Mouse (Mus musculus) E14TG2a.4 (cell line): ENCODE results near the gene Tox3.

Experiments
- H3K27me3 ChIP-seq: 2 replicates; pipeline ENCODE4 v1.6.1; 2014; ENCODE audit warnings: low read length, control low read depth; ENCODE audit not compliant: insufficient read depth
- H3K36me3 ChIP-seq: 2 replicates; pipeline ENCODE4 v1.6.1; 2014; ENCODE audit warnings: low read length, control low read depth; ENCODE audit not compliant: insufficient read depth
- H3K4me1 ChIP-seq: replicated peaks from 2 replicates; pipeline ENCODE4 v1.6.1; 2014; ENCODE audit warnings: low read depth, low read length, control low read depth
- H3K4me3 ChIP-seq: replicated peaks from 2 replicates; pipeline ENCODE4 v1.5.1; 2014; ENCODE audit warnings: mild to moderate bottlenecking, low read length
- H3K9me3 ChIP-seq: 2 replicates; pipeline ENCODE4 v1.6.1; 2014; ENCODE audit warnings: low read length, control low read depth
- CTCF ChIP-seq: conservative IDR thresholded peaks from 2 replicates; pipeline ENCODE4 v1.5.1; 2014; ENCODE audit warnings: low read length
- NANOG ChIP-seq: IDR thresholded peaks from 2 replicates; pipeline ENCODE4 v1.6.1; 2014; ENCODE audit warnings: borderline replicate concordance, low read length, mixed read lengths
- POU5F1 ChIP-seq: IDR thresholded peaks from 2 replicates; pipeline ENCODE4 v1.6.1; 2014; ENCODE audit warnings: low read length, borderline replicate concordance

Tox3 gene

DNA sequence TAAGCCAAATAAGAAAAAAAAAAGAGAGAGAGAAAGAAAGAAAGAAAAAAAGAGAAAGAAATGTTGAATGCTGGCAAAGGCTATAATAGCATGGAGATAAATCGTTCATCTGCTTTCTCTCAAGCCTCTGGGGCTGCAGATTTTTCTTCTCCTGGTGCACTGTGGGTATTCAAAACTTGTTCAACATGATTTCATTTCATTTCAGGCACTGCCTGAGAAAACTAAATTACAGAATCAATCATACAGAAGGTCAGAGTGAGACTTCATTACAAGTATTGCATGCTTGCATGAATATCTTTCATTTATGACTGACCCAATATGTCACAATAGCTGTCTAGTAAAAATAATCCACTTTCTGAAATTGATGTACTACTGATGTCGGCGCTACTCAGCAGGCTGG, 81.2 kb downstream of the Tox3 start:
- Histone ChIP-seq H3K27me3 (no peaks in the 10 kb centered on the region), H3K4me3 (no peak overlapping the region), H3K9me3 (no peaks in the 10 kb centered on the region), H3K36me3 (no peaks in the 10 kb centered on the region), H3K4me1 (no peaks in the 10 kb centered on the region)
- TF ChIP-seq CTCF (no peak), POU5F1 (no peak), NANOG (no peak)

DNA sequence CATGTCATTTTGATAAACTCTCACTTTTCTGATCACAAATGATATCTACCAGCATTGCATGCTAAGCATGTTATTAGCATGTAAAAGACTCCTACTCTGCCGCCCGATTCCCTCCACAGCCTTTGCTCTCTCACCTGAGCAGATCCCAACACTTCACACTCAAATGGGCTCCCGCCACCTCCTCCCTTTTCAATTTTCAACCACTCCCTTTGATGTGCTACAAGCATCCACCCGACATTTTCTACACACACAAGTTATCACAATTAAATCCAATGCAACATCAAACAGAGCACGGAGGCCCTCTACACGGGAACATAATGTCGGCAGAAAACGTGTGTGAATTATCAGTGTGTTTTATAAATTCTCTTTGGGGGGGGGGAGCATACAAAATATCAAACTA, 81.9 kb downstream of the Tox3 start:
- TF ChIP-seq NANOG (no peak), POU5F1 (no peak), CTCF (no peak)
- H3K36me3 ChIP-seq, result no peaks in the 10 kb centered on the region
- H3K4me1 ChIP-seq, result no peaks in the 10 kb centered on the region
- no peaks in the 10 kb centered on the region for H3K9me3 ChIP-seq
- no peaks in the 10 kb centered on the region for H3K27me3 ChIP-seq
- H3K4me3 ChIP-seq, result no peak overlapping the region

DNA sequence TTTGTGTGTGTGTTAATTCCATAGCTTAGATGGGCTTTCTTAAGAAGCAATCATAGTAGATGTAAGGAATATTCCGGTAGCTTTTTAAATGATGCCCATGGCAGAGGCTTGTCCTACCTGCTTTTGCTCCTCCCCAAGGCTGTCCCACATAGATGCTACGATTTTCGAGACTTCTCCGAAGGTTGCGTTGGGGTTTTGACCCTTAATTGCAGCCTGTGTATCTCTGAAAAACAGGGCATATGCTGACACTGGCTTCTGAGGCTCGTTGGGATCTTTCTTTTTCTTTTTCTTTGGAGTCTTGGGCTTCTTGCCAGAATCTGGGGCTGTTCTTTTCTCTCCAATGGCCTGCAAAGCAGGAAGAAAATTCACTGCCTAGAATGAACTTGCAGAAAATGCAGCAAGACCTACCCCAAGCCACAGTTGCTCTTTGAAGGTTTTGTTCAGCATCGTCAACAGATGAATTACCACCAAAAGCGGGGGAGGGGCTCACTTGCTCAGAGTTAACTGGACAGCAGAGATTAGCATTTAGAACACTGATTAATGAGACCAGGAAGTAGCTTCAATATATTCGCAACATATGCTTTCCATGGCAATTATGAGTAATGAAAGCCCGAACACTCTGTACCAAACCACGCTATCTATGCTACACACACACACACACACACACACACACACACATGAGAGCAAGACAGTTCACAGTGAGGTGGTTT, 93.8 kb downstream of the Tox3 start:
- no peaks in the 10 kb centered on the region for H3K4me1 ChIP-seq
- H3K9me3 ChIP-seq, result no peaks in the 10 kb centered on the region
- TF ChIP-seq CTCF, result no peak
- no peak for TF ChIP-seq NANOG
- TF ChIP-seq POU5F1, result no peak
- no peaks in the 10 kb centered on the region for H3K36me3 ChIP-seq
- no peaks in the 10 kb centered on the region for H3K27me3 ChIP-seq
- no peak overlapping the region for H3K4me3 ChIP-seq

DNA sequence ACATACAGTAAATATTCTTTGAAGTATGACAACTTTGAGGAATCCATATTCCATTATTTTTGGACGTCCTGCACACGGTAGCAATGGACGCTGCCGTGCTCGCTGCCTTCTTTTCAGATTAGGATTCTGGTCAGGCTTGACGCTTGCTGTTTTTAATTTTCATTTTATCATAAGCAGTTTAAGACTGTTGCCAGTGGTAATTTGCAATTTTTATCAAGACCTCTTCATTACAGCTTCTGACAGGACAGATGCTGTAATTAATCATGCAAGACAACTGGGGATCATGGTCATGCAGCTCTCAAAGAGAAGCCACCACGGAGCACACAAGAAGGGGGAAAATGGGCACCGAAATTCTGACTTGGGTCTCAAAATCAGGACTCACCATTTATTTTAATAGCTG, 101.8 kb downstream of the Tox3 start:
- Histone ChIP-seq H3K36me3 (no peaks in the 10 kb centered on the region), H3K27me3 (no peaks in the 10 kb centered on the region), H3K4me3 (no peak overlapping the region), H3K9me3 (no peaks in the 10 kb centered on the region), H3K4me1 (peaks cover 9% of the 10 kb centered on the region)
- TF ChIP-seq POU5F1 (no peak), NANOG (no peak), CTCF (no peak)

DNA sequence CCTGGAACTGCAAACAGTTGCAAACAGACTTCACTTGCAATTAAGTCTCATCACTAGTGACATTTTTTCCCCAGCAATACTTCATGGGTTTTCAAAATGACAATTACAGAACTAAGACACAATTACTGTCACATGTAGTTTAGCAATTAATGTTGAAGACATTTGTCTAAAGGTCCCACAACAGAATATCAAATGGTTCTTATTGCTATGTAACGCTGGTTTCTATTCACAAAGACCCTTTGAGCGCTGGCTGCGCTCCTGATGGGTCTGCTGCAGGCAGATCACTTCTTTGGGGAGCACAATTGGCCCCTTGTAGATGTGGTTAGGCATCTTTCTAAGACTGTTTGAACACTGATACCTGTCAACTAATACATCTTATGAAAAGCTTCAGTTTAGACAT, 102.3 kb downstream of the Tox3 start:
- Histone ChIP-seq H3K9me3 (no peaks in the 10 kb centered on the region), H3K4me1 (peaks cover 9% of the 10 kb centered on the region), H3K27me3 (no peaks in the 10 kb centered on the region), H3K4me3 (no peak overlapping the region), H3K36me3 (no peaks in the 10 kb centered on the region)
- no peak for TF ChIP-seq POU5F1
- no peak for TF ChIP-seq CTCF
- no peak for TF ChIP-seq NANOG

DNA sequence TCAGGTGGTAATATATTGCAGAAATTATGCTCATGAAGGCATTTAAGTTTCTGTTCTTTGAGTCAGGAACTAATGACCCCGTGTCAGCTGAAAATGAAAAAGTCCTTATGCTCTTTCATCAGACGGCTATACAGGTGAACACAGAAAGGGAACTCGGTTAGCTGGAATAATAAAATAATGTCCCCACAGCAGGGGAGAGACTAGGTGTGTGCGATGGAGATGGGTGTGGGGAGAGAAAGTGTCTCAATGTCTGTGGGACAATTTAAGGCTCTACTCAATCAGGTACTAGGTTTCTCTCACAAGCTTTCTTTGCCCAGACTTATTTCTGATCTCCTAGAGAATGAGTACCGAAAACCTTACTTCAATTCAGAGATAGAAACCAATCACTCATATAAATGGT, 103.0 kb downstream of the Tox3 start:
- H3K4me1 ChIP-seq, result peaks cover 9% of the 10 kb centered on the region
- no peak overlapping the region for H3K4me3 ChIP-seq
- TF ChIP-seq POU5F1 (no peak), CTCF (no peak), NANOG (no peak)
- no peaks in the 10 kb centered on the region for H3K9me3 ChIP-seq
- H3K27me3 ChIP-seq, result no peaks in the 10 kb centered on the region
- no peaks in the 10 kb centered on the region for H3K36me3 ChIP-seq

DNA sequence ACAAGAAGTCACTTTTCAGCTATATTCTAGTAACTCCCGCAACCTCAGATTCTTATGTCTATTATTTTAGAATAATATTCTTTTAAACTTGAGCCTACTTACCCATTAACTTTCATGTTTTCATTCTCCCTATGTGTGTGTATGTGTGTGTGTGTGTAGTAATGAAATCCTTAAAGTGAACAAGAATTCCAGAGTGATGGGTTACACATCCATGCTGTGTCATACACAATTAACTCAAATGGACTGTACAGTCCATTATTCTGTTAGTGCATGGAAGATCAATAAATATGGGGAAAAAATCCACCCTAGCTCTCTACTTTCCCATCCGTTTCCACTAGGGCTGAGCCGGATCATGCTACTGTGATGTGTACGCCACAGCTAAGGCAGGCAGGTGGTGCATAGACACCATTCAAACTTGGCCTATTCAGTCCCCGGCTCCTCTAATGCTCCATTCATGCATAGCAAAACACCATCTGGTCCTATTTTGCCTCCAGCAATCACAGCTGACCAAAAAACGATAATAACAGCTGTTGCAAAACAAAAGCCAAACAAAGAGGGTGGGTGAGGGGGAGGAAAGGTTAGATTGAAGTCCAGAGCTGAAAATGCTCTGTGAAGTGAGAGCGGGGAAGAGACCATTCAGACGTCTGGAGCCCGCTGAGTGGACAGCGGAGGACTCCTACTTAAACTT, 103.5 kb downstream of the Tox3 start:
- H3K9me3 ChIP-seq, result no peaks in the 10 kb centered on the region
- H3K36me3 ChIP-seq, result no peaks in the 10 kb centered on the region
- no peaks in the 10 kb centered on the region for H3K27me3 ChIP-seq
- H3K4me1 ChIP-seq, result peaks cover 9% of the 10 kb centered on the region
- no peak overlapping the region for H3K4me3 ChIP-seq
- TF ChIP-seq POU5F1 (no peak), CTCF (no peak), NANOG (peak; percentile 26; the same call in 1 of the 2 replicates)

DNA sequence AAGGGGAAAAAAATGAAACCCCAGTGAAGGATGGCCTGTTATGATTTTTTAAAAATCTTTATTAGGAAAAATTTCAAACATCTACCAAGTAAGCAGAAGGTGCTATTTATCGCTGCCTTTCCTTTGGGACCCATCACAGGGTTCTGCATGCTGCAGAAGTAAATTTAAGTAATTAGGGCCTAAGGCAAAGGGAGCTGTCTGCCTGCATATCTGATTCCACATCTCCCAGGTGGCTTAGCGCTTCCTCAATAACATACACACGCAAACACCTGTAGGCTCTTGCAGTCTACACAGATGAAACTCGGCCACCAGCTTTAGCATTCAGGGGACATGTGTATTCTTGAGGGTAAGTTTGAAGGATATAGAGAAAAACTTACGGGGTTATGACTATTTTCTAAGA, 104.2 kb downstream of the Tox3 start:
- H3K9me3 ChIP-seq, result peaks cover 3% of the 10 kb centered on the region
- no peaks in the 10 kb centered on the region for H3K36me3 ChIP-seq
- no peak for TF ChIP-seq NANOG
- no peak for TF ChIP-seq POU5F1
- TF ChIP-seq CTCF, result no peak
- no peaks in the 10 kb centered on the region for H3K27me3 ChIP-seq
- H3K4me3 ChIP-seq, result no peak overlapping the region
- peaks cover 9% of the 10 kb centered on the region for H3K4me1 ChIP-seq
